Mouse (Mus musculus): Measurements from ENCODE around the gene Cntnap5a. TPM values are rescaled to one million over a fixed set of nuclear protein-coding genes. Genes with fewer than 3 reads are reported as not detected.
"Not testable (repeated sequence)": the region's sequence is repeated elsewhere in the genome, so short reads cannot be mapped to it uniquely, and the experiment has no call there.

Gene Cntnap5a
- total and polyA plus RNA-seq, 3 experiments = not detected

DNA sequence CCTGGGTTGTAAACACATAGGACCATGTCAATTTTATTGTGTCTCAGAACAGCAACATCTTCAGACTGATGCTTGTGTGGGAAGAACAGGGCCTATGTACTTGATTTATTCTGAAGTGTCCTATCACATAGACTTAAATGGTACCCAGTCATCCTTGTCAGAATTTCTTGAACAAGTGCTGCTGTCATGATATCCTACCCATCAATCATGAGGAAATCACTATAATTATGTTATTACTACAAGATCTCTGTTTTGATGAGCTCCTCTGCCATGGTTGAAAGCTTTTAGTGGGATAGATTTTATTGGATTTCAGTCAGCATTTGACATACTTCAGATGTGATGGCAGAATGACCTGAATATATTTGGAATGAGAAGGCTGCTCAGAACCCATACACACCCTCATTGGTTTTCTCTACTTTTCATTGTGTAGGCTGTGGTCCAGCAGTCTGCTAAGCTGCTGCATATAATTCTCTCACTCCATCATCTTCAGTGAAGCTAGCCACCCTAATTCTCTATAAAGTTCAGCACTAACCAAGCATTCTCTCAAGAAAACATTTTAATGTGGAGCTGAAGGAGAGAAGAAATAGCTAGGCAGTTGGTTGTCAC, 465.3 kb downstream of the Cntnap5a start:
- H3K27me3 ChIP-seq (ENCODE audit: control insufficient read depth in 1 of 2, insufficient read depth in 2 of 2, low read length in 2 of 2) = no peaks in the 10 kb centered on the region
- TF ChIP-seq BHLHE40 (IDR thresholded peaks at IDR 0.05; ENCODE audit: borderline replicate concordance, low read depth, low read length) (no peak), RAD21 (IDR thresholded peaks at IDR 0.05; ENCODE audit: low read depth, low read length) (no peak), ZNF384 (IDR thresholded peaks at IDR 0.05; ENCODE audit: low read depth, low read length) (no peak), CHD2 (IDR thresholded peaks at IDR 0.05; ENCODE audit: low read length) (no peak), MYC (IDR thresholded peaks at IDR 0.05; ENCODE audit: low read depth, low read length) (no peak), SIN3A (IDR thresholded peaks at IDR 0.05; ENCODE audit: low read length) (no peak), UBTF (IDR thresholded peaks at IDR 0.05; ENCODE audit: borderline replicate concordance, insufficient read depth, low read depth, low read length) (no peak), MEF2A (IDR thresholded peaks at IDR 0.05; ENCODE audit: extremely low read depth, insufficient replicate concordance, low read depth, low read length, poor library complexity, severe bottlenecking) (no peak), GATA1 (IDR thresholded peaks at IDR 0.05; ENCODE audit: low read depth, low read length) (no peak), ZC3H11A (IDR thresholded peaks at IDR 0.05; ENCODE audit: low read depth, low read length) (no peak), MAZ (IDR thresholded peaks at IDR 0.05; ENCODE audit: low read depth, low read length) (no peak), NELFE (IDR thresholded peaks at IDR 0.05; ENCODE audit: low read depth, low read length) (no peak), CHD1 (IDR thresholded peaks at IDR 0.05; ENCODE audit: low read depth, low read length) (no peak), MAFK (IDR thresholded peaks at IDR 0.05; ENCODE audit: borderline replicate concordance, low read depth, low read length) (no peak), EP300 (IDR thresholded peaks at IDR 0.05; ENCODE audit: low read depth in 1 of 2, low read length in 2 of 2) (no peak), GABPA (IDR thresholded peaks at IDR 0.05; ENCODE audit: low read depth, low read length) (no peak), ETS1 (IDR thresholded peaks at IDR 0.05; ENCODE audit: low read depth, low read length) (no peak), TCF12 (IDR thresholded peaks at IDR 0.05; ENCODE audit: low read depth, low read length) (no peak), POLR2AphosphoS5 (IDR thresholded peaks at IDR 0.05; ENCODE audit: borderline replicate concordance, low read depth, low read length) (no peak), KAT2A (conservative IDR thresholded peaks at IDR 0.05; ENCODE audit: low read depth, low read length) (no peak)

DNA sequence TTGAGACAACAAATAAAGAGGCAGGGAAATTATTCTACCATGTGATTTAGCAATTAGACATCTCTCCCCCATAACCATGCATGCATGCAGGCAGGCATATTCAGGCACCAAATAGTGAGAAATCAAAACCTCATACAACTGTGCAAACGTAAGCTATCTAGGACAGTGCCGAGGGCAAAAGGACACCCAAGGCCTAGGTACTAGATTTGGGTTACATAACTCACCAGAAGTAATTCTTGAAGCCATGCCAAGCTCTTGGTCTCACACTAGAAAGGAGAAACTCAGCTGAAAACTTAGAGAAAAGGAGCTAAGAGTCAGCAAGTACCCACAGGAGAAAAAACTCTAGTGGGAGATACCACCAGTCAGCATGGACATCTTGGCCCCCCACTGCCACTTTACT, 499.9 kb downstream of the Cntnap5a start:
- TF ChIP-seq HCFC1 (IDR thresholded peaks at IDR 0.05; ENCODE audit: low read depth, low read length) (no peak), SIN3A (IDR thresholded peaks at IDR 0.05; ENCODE audit: low read length) (no peak), ZKSCAN1 (IDR thresholded peaks at IDR 0.05; ENCODE audit: low read depth, low read length) (no peak), CHD1 (IDR thresholded peaks at IDR 0.05; ENCODE audit: low read depth, low read length) (no peak), E2F4 (IDR thresholded peaks at IDR 0.05; ENCODE audit: borderline replicate concordance, low read depth, low read length) (no peak)
- Histone ChIP-seq H3K36me3 (ENCODE audit: control insufficient read depth in 1 of 2, insufficient read depth in 2 of 2, low read length in 2 of 2) (no peaks in the 10 kb centered on the region), H3K27ac (ENCODE audit: control insufficient read depth, low read depth, low read length) (no peak overlapping the region), H3K4me1 (ENCODE audit: control insufficient read depth in 1 of 2, insufficient read depth in 2 of 2, low read length in 2 of 2) (no peaks in the 10 kb centered on the region), H3K79me2 (ENCODE audit: control insufficient read depth, insufficient read depth, low read length, poor library complexity) (no peaks in the 10 kb centered on the region), H3K9me3 (replicated peaks; ENCODE audit: insufficient read depth, low read length) (no peaks in the 10 kb centered on the region), H3K27me3 (ENCODE audit: control insufficient read depth in 1 of 2, insufficient read depth in 2 of 2, low read length in 2 of 2) (no peaks in the 10 kb centered on the region), H3K4me3 (ENCODE audit: control insufficient read depth in 1 of 2, insufficient read depth in 1 of 2, low read depth in 2 of 2, low read length in 2 of 2) (no peak overlapping the region), H3K9ac (ENCODE audit: control insufficient read depth, low read depth, low read length, poor library complexity, severe bottlenecking) (no peak overlapping the region)
- no peak for DNase-seq (ENCODE audit: low read depth, low spot score)

More for the DNA sequence above, 465.3 kb downstream of the Cntnap5a start:
- Histone ChIP-seq H3K9me3 (replicated peaks; ENCODE audit: insufficient read depth, low read length) (no peaks in the 10 kb centered on the region), H3K27ac (ENCODE audit: control insufficient read depth, low read depth, low read length) (no peak overlapping the region), H3K79me2 (ENCODE audit: control insufficient read depth, insufficient read depth, low read length, poor library complexity) (no peaks in the 10 kb centered on the region), H3K4me1 (ENCODE audit: control insufficient read depth in 1 of 2, insufficient read depth in 2 of 2, low read length in 2 of 2) (no peaks in the 10 kb centered on the region), H3K36me3 (ENCODE audit: control insufficient read depth in 1 of 2, insufficient read depth in 2 of 2, low read length in 2 of 2) (no peaks in the 10 kb centered on the region), H3K4me3 (ENCODE audit: control insufficient read depth in 1 of 2, insufficient read depth in 1 of 2, low read depth in 2 of 2, low read length in 2 of 2) (no peak overlapping the region), H3K9ac (ENCODE audit: control insufficient read depth, low read depth, low read length, poor library complexity, severe bottlenecking) (no peak overlapping the region)
- no peak for DNase-seq (ENCODE audit: low read depth, low spot score)

DNA sequence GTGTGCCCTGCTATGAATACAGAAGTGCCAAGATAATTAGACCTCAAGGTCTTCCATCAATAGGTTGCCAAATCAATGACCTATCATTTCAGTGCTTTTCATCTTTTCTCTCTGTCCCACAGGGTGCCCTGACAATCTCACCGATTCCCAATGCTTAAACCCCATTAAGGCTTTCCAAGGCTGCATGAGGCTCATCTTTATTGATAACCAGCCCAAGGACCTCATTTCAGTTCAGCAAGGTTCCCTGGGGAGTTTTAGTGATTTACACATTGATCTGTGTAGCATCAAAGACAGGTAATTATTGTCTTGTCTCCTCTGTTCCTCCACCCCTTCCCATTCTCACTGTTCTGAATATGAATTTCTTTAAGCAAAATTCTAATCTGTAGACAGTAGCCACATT, 503.6 kb downstream of the Cntnap5a start:
- not testable (repeated sequence) for H3K79me2 ChIP-seq (ENCODE audit: control insufficient read depth, insufficient read depth, low read length, poor library complexity); H3K9me3 ChIP-seq (replicated peaks; ENCODE audit: insufficient read depth, low read length); DNase-seq (ENCODE audit: low read depth, low spot score); H3K36me3 ChIP-seq (ENCODE audit: control insufficient read depth in 1 of 2, insufficient read depth in 2 of 2, low read length in 2 of 2); H3K27ac ChIP-seq (ENCODE audit: control insufficient read depth, low read depth, low read length); H3K9ac ChIP-seq (ENCODE audit: control insufficient read depth, low read depth, low read length, poor library complexity, severe bottlenecking); H3K27me3 ChIP-seq (ENCODE audit: control insufficient read depth in 1 of 2, insufficient read depth in 2 of 2, low read length in 2 of 2); H3K4me1 ChIP-seq (ENCODE audit: control insufficient read depth in 1 of 2, insufficient read depth in 2 of 2, low read length in 2 of 2); H3K4me3 ChIP-seq (ENCODE audit: control insufficient read depth in 1 of 2, insufficient read depth in 1 of 2, low read depth in 2 of 2, low read length in 2 of 2)

All from MEL (cell line).